Mouse (Mus musculus) E14TG2a.4 (cell line): ENCODE measurements at regions not wholly inside any gene's neighbourhood (a gene's known extent, or its start where the extent isn't known, plus 50 kb on each side); places are given as distances from the start of the nearest gene placed in this dataset.

Experiments
- H3K27me3 ChIP-seq: 2 replicates; pipeline ENCODE4 v1.6.1; 2014; ENCODE audit warnings: low read length, control low read depth; ENCODE audit not compliant: insufficient read depth
- H3K36me3 ChIP-seq: 2 replicates; pipeline ENCODE4 v1.6.1; 2014; ENCODE audit warnings: low read length, control low read depth; ENCODE audit not compliant: insufficient read depth
- H3K4me1 ChIP-seq: replicated peaks from 2 replicates; pipeline ENCODE4 v1.6.1; 2014; ENCODE audit warnings: low read depth, low read length, control low read depth
- H3K4me3 ChIP-seq: replicated peaks from 2 replicates; pipeline ENCODE4 v1.5.1; 2014; ENCODE audit warnings: mild to moderate bottlenecking, low read length
- H3K9me3 ChIP-seq: 2 replicates; pipeline ENCODE4 v1.6.1; 2014; ENCODE audit warnings: low read length, control low read depth
- CTCF ChIP-seq: conservative IDR thresholded peaks from 2 replicates; pipeline ENCODE4 v1.5.1; 2014; ENCODE audit warnings: low read length
- NANOG ChIP-seq: IDR thresholded peaks from 2 replicates; pipeline ENCODE4 v1.6.1; 2014; ENCODE audit warnings: borderline replicate concordance, low read length, mixed read lengths
- POU5F1 ChIP-seq: IDR thresholded peaks from 2 replicates; pipeline ENCODE4 v1.6.1; 2014; ENCODE audit warnings: low read length, borderline replicate concordance

GRCm38 (mm10) chr14:83143488-83143887, 1299.9 kb upstream of the Pcdh17 start:
- peaks cover 3% of the 10 kb centered on the region for H3K9me3 ChIP-seq
- H3K27me3 ChIP-seq: no peaks in the 10 kb centered on the region
- TF ChIP-seq CTCF (no peak), POU5F1 (no peak), NANOG (no peak)
- no peaks in the 10 kb centered on the region for H3K4me1 ChIP-seq
- no peak overlapping the region for H3K4me3 ChIP-seq
- no peaks in the 10 kb centered on the region for H3K36me3 ChIP-seq

- Histone ChIP-seq H3K4me1 (no peaks in the 10 kb centered on the region), H3K27me3 (no peaks in the 10 kb centered on the region), H3K9me3 (no peaks in the 10 kb centered on the region), H3K36me3 (no peaks in the 10 kb centered on the region), H3K4me3 (no peak overlapping the region)
- TF ChIP-seq NANOG (peak; percentile 68; the same call in 1 of the 2 replicates), CTCF (no peak), POU5F1 (no peak)
These were observed 1288.5 kb upstream of the Pcdh17 start for GRCm38 (mm10) chr14:83154816-83155215.
